Comparison of ENCODE assay signal across 8 mouse cellular contexts in genomic region chr1:165091721-165092120, GRCm38 (mm10).
DNase-seq lines count a peak whose midpoint lies in the region; ATAC-seq and TF ChIP-seq lines count a peak whose summit lies in the region.

No protein-coding gene starts in this region.

- no peaks in the 10 kb centered on the region for H3K4me1 ChIP-seq in lung, postnatal 0 days (ENCODE audit: insufficient read depth, low read depth, low read length)

- no peak for TF ChIP-seq CTCF in lung, postnatal 0 days (IDR thresholded peaks at IDR 0.05)

- 7% methylated on average over 15 of the region's 15 CpGs for WGBS in lung, postnatal 0 days

- peak overlapping the region; percentile 25; the same call in 1 of the 2 replicates for H3K4me2 ChIP-seq in lung, postnatal 0 days (replicated peaks; ENCODE audit: low read depth, low read length)

- no peak overlapping the region for H3K9ac ChIP-seq in lung, postnatal 0 days (replicated peaks; ENCODE audit: low read depth)

- peak; percentile 14 for DNase-seq in lung, postnatal 0 days (ENCODE audit: low spot score)
- no peak for DNase-seq in lung, postnatal 10 days
- peak; percentile 71 to 75 for DNase-seq in cerebellum, postnatal 14 days
- DNase-seq in frontal cortex, postnatal 36 days (ENCODE audit: low spot score in 2 of 2): peak; percentile 81 to 86
- DNase-seq in layer of hippocampus, postnatal 10 days (ENCODE audit: low spot score in 2 of 2): peak; percentile 44 to 64
- peak; percentile 37 for DNase-seq in splenic B cell, adult 2 months (ENCODE audit: low read depth, low spot score)
- DNase-seq in gastrocnemius, adult 18-20 months (ENCODE audit: low spot score): no peak

- TF ChIP-seq EP300 in lung, postnatal 0 days (IDR thresholded peaks at IDR 0.05): no peak

- ATAC-seq in lung, postnatal 0 days: peak; percentile 32; the same call in 1 of the 2 replicates
- ATAC-seq in megakaryocyte-erythroid progenitor cell, adult 5-6 weeks (replicated peaks; ENCODE audit: low FRiP score, low TSS enrichment, poor library complexity, severe bottlenecking): peak; percentile 22; the same call in 1 of the 2 replicates

- no peak overlapping the region for H3K4me3 ChIP-seq in lung, postnatal 0 days (ENCODE audit: low read depth, low read length)

- no peaks in the 10 kb centered on the region for H3K9me3 ChIP-seq in lung, postnatal 0 days (ENCODE audit: low read length)

- no peaks in the 10 kb centered on the region for H3K27me3 ChIP-seq in lung, postnatal 0 days (replicated peaks; ENCODE audit: insufficient read depth, low read length)
- H3K27me3 ChIP-seq in splenic B cell, adult 2 months (ENCODE audit: control insufficient read depth, insufficient read depth, low read length, poor library complexity, severe bottlenecking): no peaks in the 10 kb centered on the region

- H3K36me3 ChIP-seq in lung, postnatal 0 days (ENCODE audit: insufficient read depth, low read length): no peaks in the 10 kb centered on the region
- no peaks in the 10 kb centered on the region for H3K36me3 ChIP-seq in splenic B cell, adult 2 months (ENCODE audit: control insufficient read depth, insufficient read depth, low read length, poor library complexity, severe bottlenecking)

- no peak overlapping the region for H3K27ac ChIP-seq in lung, postnatal 0 days (ENCODE audit: low read length)

Comparison
In these comparisons a context has a peak if more than half of its experiments do, and no peak if none do; other contexts are left out.
1. DNase-seq: peak in lung, postnatal 0 days (single experiment), cerebellum, postnatal 14 days (2 of 2), frontal cortex, postnatal 36 days (2 of 2), layer of hippocampus, postnatal 10 days (2 of 2) and splenic B cell, adult 2 months (single experiment); none in lung, postnatal 10 days (single experiment) and gastrocnemius, adult 18-20 months (single experiment).